Mouse (Mus musculus) midbrain, postnatal 0 days (tissue): ENCODE results near the gene Ctcf. TPM values are rescaled to one million over a fixed set of nuclear protein-coding genes. Genes with fewer than 3 reads are reported as not detected.

Source experiments
- ATAC-seq: fragments of 200-750 bp; cut with Nextera tagmentation; 2 replicates; pipeline ENCODE4 v1.8.0; 2017; ENCODE audit warnings: moderate number of reproducible peaks, mild to moderate bottlenecking, moderate TSS enrichment, moderate library complexity; ENCODE audit not compliant: low FRiP score
- DNase-seq: peaks from one replicate; pipeline ENCODE4 v3.0.0-alpha.2; 2015; ENCODE audit warnings: low spot score
- H3K27ac ChIP-seq: fragments of 300-500 bp; sonication (generic); 2 replicates; pipeline ENCODE4 v1.5.1; 2014; ENCODE audit warnings: low read depth, mild to moderate bottlenecking, low read length, mixed read lengths
- H3K27me3 ChIP-seq: fragments of 300-500 bp; sonication (generic); 2 replicates; pipeline ENCODE4 v1.6.1; 2014; ENCODE audit warnings: low read length, control low read depth, mixed read lengths; ENCODE audit not compliant: insufficient read depth
- H3K36me3 ChIP-seq: fragments of 300-500 bp; sonication (generic); 2 replicates; pipeline ENCODE4 v1.6.1; 2014; ENCODE audit warnings: low read length, control low read depth, mixed read lengths; ENCODE audit not compliant: insufficient read depth
- H3K4me1 ChIP-seq: fragments of 300-500 bp; sonication (generic); 2 replicates; pipeline ENCODE4 v1.6.1; 2014; ENCODE audit warnings: mild to moderate bottlenecking, control low read depth, antibody characterized with exemption, low read length, mixed read lengths; ENCODE audit not compliant: insufficient read depth
- H3K4me2 ChIP-seq: fragments of 300-500 bp; sonication (generic); 2 replicates; pipeline ENCODE4 v1.6.1; 2014; ENCODE audit warnings: low read depth, mild to moderate bottlenecking, low read length, mixed read lengths; ENCODE audit not compliant: poor library complexity, severe bottlenecking
- H3K4me3 ChIP-seq: fragments of 300-500 bp; sonication (generic); 2 replicates; pipeline ENCODE4 v1.5.1; 2014; ENCODE audit warnings: low read depth, mild to moderate bottlenecking, low read length, moderate library complexity
- H3K9ac ChIP-seq: fragments of 300-500 bp; sonication (generic); replicated peaks from 2 replicates; pipeline ENCODE4 v1.6.1; 2014; ENCODE audit warnings: mild to moderate bottlenecking, low read length, moderate library complexity, mixed read lengths; ENCODE audit not compliant: poor library complexity, severe bottlenecking
- H3K9me3 ChIP-seq: fragments of 300-500 bp; sonication (generic); 2 replicates; pipeline ENCODE4 v1.6.1; 2016; ENCODE audit warnings: low read length, control low read depth
- CTCF ChIP-seq: IDR thresholded peaks from 2 replicates; pipeline ENCODE4 v1.5.1; 2016; ENCODE audit warnings: antibody characterized with exemption, mild to moderate bottlenecking
- WGBS: fragments of 180-500 bp; shearing (Covaris S2); extraction: QIAGEN DNeasy Blood & Tissue Kit; methylation state at CpG from one replicate; pipeline ENCODE4 v1.1.7; 2014; 5-methylcytosine and 5-hydroxymethylcytosine counted together
- polyA plus RNA-seq: library from polyadenylated mRNA; unstranded; fragments of >200 nt; fragmentation: Nextera tagmentation; extraction: Ambion mirVana; gene quantifications from 2 replicates; pipeline ENCODE4 v1.2.1, GENCODE M21; 2015
- total RNA-seq: library from RNA; depleted of rRNA; stranded (reverse); fragments of >200 nt; gene quantifications from 2 replicates; pipeline ENCODE4 v1.2.3, GENCODE M21; 2014

Ctcf gene
- total and polyA plus RNA-seq, 2 experiments from 2014 or later: 40.2 to 81.9 TPM

GRCm38 (mm10) chr8:105707498-105708403 lies 71.4 kb downstream of the Ctcf start, which contains the start of the genes 4933405L10Rik and Enkd1:
4933405L10Rik (plus strand) TSS chr8:105707655.
Enkd1 (minus strand) TSS chr8:105708210.
- peak within 1 kb of the TSS; percentile 99 for H3K4me2 ChIP-seq
- H3K4me3 ChIP-seq: peak within 1 kb of the TSS; percentile 69
- H3K4me1 ChIP-seq: peaks cover 3% of the 10 kb centered on the region
- no peak within 1 kb of the TSS for H3K27ac ChIP-seq
- no peak for TF ChIP-seq CTCF
- H3K36me3 ChIP-seq: peaks cover 15% of the 10 kb centered on the region; the same call in 1 of the 2 replicates
- ATAC-seq (peak; percentile 66), DNase-seq (peak; percentile 97)
- under 1% methylated on average over 55 of the region's 55 CpGs for WGBS
- no peaks in the 10 kb centered on the region for H3K27me3 ChIP-seq
- H3K9ac ChIP-seq: peak within 1 kb of the TSS; percentile 47
- no peaks in the 10 kb centered on the region for H3K9me3 ChIP-seq

- H3K27ac ChIP-seq: no peak overlapping the region
- H3K9ac ChIP-seq: no peak overlapping the region
- H3K9me3 ChIP-seq: no peaks in the 10 kb centered on the region
- no peak for TF ChIP-seq CTCF
- H3K4me3 ChIP-seq: no peak overlapping the region
- 93% methylated on average over 8 of the region's 8 CpGs for WGBS
- H3K36me3 ChIP-seq: peaks cover 6% of the 10 kb centered on the region; the same call in 1 of the 2 replicates
- peaks cover 3% of the 10 kb centered on the region for H3K4me1 ChIP-seq
- no peak overlapping the region for H3K4me2 ChIP-seq
- no peaks in the 10 kb centered on the region for H3K27me3 ChIP-seq
- ATAC-seq (no peak), DNase-seq (no peak)
Measured at GRCm38 (mm10) chr8:105708675-105709074, 72.3 kb downstream of the Ctcf start.

- TF ChIP-seq CTCF: no peak
- 0 out of 2 replicates have a peak, but pooled peaks cover 2% of the 10 kb centered on the region for H3K36me3 ChIP-seq
- H3K4me2 ChIP-seq: no peak overlapping the region
- WGBS: 77% methylated on average over 14 of the region's 14 CpGs
- H3K4me3 ChIP-seq: no peak overlapping the region
- H3K4me1 ChIP-seq: peaks cover 3% of the 10 kb centered on the region
- no peaks in the 10 kb centered on the region for H3K9me3 ChIP-seq
- H3K27me3 ChIP-seq: no peaks in the 10 kb centered on the region
- DNase-seq (no peak), ATAC-seq (no peak)
- no peak overlapping the region for H3K27ac ChIP-seq
- no peak overlapping the region for H3K9ac ChIP-seq
Measured at GRCm38 (mm10) chr8:105709317-105709716, 72.9 kb downstream of the Ctcf start.

- no peak overlapping the region for H3K4me3 ChIP-seq
- no peaks in the 10 kb centered on the region for H3K4me1 ChIP-seq
- H3K27ac ChIP-seq: no peak overlapping the region
- TF ChIP-seq CTCF: no peak
- no peak overlapping the region for H3K4me2 ChIP-seq
- WGBS: 92% methylated on average over 3 of the region's 3 CpGs
- DNase-seq (no peak), ATAC-seq (no peak)
- peaks cover 9% of the 10 kb centered on the region for H3K36me3 ChIP-seq
- H3K27me3 ChIP-seq: no peaks in the 10 kb centered on the region
- H3K9me3 ChIP-seq: no peaks in the 10 kb centered on the region
- H3K9ac ChIP-seq: no peak overlapping the region
Measured at GRCm38 (mm10) chr8:105712286-105712685, 75.9 kb downstream of the Ctcf start.

GRCm38 (mm10) chr8:105714139-105714538 lies 77.8 kb downstream of the Ctcf start:
- no peak overlapping the region for H3K27ac ChIP-seq
- no peak overlapping the region for H3K9ac ChIP-seq
- H3K36me3 ChIP-seq: peaks cover 10% of the 10 kb centered on the region
- H3K4me2 ChIP-seq: no peak overlapping the region
- WGBS: 5% methylated on average over 3 of the region's 3 CpGs
- ATAC-seq (no peak), DNase-seq (peak; percentile 90)
- TF ChIP-seq CTCF: peak; percentile 85
- no peaks in the 10 kb centered on the region for H3K9me3 ChIP-seq
- no peaks in the 10 kb centered on the region for H3K27me3 ChIP-seq
- no peaks in the 10 kb centered on the region for H3K4me1 ChIP-seq
- no peak overlapping the region for H3K4me3 ChIP-seq

- ATAC-seq (no peak), DNase-seq (no peak)
- WGBS: 59% methylated on average over 6 of the region's 6 CpGs
- Histone ChIP-seq H3K4me2 (no peak overlapping the region), H3K27ac (no peak overlapping the region), H3K27me3 (no peaks in the 10 kb centered on the region), H3K9ac (no peak overlapping the region), H3K9me3 (no peaks in the 10 kb centered on the region), H3K4me1 (no peaks in the 10 kb centered on the region), H3K36me3 (peaks cover 10% of the 10 kb centered on the region), H3K4me3 (no peak overlapping the region)
- TF ChIP-seq CTCF: no peak
Measured at GRCm38 (mm10) chr8:105715042-105715441, 78.7 kb downstream of the Ctcf start.
